Mouse (Mus musculus): Measurements from ENCODE around the gene Pcx. TPM values are rescaled to one million over a fixed set of nuclear protein-coding genes. Genes with fewer than 3 reads are reported as not detected.

Pcx gene
- total RNA-seq, 2 experiments from 2014 or later: 3.9 to 11.0 TPM

DNA sequence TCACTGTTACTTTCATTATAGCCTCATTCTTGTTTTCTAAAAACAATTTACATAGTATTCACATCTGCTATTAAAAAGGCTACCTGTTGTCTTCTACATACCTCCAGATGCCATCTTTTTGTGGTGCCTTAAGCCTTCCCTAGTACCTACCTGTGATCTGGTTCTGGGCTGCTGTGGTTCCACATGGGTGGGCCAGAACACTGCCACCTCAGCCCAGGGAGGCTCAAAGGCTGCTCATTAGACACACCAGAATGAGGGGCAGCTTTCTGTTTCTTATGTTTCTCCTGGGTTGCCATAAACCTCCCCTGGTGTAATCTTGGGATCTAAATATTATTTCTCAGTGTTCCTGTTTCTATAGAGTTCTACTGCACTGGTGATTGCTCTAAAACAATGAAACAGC is 31.8 kb downstream of the Pcx start:
- no peak for ATAC-seq (replicated peaks; ENCODE audit: low FRiP score, low TSS enrichment, poor library complexity, severe bottlenecking)

- ATAC-seq (replicated peaks; ENCODE audit: low FRiP score, low TSS enrichment, poor library complexity, severe bottlenecking): no peak
Observed at GRCm38 (mm10) chr19:4545091-4545490, 34.8 kb downstream of the Pcx start.

DNA sequence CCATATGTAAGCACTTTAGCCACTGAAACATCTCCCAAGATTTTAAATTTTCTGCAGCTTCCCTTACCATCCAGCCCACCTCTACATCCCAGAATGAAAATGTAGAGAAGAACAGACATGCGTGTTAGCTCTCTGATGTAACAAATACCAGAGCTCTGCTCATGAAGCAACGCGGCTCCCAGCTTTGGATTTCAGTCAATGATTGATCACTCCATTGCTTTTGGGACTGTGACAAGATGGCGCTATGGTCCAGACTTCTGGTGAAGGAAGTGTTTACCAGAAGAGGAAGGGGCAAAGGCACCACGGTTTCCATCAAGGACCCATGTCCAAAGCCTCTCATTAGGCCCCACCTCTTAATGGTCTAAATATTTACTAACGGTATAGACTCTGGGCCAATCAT is 35.6 kb downstream of the Pcx start:
- no peak for ATAC-seq (replicated peaks; ENCODE audit: low FRiP score, low TSS enrichment, poor library complexity, severe bottlenecking)

- no peak for ATAC-seq (replicated peaks; ENCODE audit: low FRiP score, low TSS enrichment, poor library complexity, severe bottlenecking)
Observed at GRCm38 (mm10) chr19:4547801-4548200, 37.5 kb downstream of the Pcx start.

GRCm38 (mm10) chr19:4548305-4548883 is 38.1 kb downstream of the Pcx start:
- no peak for ATAC-seq (replicated peaks; ENCODE audit: low FRiP score, low TSS enrichment, poor library complexity, severe bottlenecking)

- no peak for ATAC-seq (replicated peaks; ENCODE audit: low FRiP score, low TSS enrichment, poor library complexity, severe bottlenecking)
Observed at GRCm38 (mm10) chr19:4554248-4554647, 44.0 kb downstream of the Pcx start.

DNA sequence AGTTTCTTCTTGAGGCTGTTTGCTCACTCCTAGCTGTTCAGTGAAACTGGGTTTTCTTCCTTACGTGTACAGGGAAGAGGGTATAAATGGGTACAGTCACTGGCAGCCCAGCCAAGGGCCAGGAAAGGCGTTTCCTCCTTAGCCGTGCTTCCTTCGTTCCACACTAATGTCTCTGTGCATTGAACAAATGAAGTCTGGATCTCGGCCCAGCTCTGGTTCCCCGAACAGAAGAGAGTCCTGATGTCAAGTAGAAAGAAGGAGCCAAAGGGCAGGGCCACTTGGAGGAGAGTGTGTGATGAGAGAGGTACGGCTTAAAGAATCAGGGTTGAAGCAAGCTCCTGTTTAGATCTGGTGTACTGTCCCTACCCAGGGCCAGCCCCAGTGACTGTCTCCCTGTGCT is 44.8 kb downstream of the Pcx start:
- ATAC-seq (replicated peaks; ENCODE audit: low FRiP score, low TSS enrichment, poor library complexity, severe bottlenecking): no peak

- no peak for ATAC-seq (replicated peaks; ENCODE audit: low FRiP score, low TSS enrichment, poor library complexity, severe bottlenecking)
Observed at GRCm38 (mm10) chr19:4556787-4557186, 46.5 kb downstream of the Pcx start.

DNA sequence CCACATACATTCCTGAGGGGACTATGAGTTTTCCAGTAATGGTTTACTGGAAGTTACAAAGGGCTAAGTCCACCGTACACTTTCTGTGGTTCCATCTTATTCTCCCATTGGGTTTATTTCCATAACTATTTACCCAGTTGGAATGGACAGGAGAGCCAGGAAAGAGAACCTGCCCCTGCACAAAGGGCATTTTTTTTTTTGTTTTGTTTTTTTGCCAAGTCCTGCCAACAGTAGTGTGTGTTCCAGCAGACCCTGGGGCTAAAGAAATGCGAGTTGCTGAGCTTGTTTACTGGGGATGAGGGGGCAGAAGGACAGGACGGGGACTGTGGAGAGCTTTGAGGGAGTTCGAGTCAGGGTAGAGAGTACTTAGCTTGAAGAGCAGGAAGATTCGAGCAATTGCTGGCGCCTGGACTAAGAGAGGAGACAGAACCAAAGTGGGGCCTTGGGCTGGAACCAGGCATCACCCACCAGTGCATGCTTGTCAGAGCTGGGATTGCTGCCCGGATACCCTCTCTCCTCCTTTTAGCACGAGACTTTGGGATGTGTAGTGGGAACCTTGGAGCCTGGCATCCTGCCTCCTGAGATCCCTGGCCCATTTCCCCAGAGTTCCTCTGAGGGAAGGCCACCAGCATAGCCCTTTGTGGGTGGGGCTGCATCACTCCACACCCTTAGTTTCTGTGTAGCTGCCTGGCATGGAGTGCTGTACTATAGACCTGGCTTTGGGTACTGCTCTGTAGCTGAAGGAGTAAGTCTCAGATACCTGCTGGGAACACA is 47.7 kb downstream of the Pcx start:
- ATAC-seq (replicated peaks; ENCODE audit: low FRiP score, low TSS enrichment, poor library complexity, severe bottlenecking): peak; percentile 74

DNA sequence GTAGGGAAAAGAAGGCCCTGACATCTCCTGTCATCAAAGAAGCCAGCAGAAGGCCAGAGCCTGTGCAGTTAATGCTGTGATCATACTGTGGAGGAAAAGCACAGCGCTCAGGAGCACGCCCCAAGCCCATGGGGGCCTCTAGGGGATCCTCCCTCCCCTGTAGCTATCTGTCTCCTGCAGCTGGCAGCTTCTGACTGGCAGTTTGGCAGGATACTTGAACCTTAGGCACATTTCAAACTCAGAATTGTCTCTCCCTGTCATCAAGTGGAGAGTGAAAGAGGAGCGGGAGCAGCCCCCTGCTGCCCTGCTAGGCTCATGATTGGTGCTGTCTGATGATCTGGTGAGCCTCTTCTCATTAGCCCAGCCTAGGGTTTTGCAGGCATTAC is 48.3 kb downstream of the Pcx start:
- ATAC-seq (replicated peaks; ENCODE audit: low FRiP score, low TSS enrichment, poor library complexity, severe bottlenecking): peak; percentile 97

- peak; percentile 10; the same call in 1 of the 2 replicates for ATAC-seq (replicated peaks; ENCODE audit: low FRiP score, low TSS enrichment, poor library complexity, severe bottlenecking)
Observed at GRCm38 (mm10) chr19:4559011-4559410, 48.7 kb downstream of the Pcx start.

DNA sequence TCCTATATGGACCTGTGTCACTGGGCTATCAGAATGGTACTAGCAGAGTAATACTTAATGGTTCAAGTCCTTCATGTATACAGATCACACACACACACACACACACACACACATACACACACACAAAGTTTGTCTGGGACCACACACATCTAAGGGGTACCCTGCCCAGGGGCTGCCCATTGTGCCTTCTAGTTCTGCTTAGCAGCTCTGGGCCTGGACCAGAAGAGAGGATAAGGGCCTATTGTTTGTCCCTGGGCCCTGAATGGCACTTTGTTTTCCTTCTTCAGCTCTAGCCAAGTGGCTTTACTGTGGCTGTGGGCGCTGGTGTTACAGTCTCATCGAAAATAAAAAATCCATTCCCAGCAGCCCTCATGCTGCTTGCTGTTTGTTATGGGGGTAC is 49.3 kb downstream of the Pcx start:
- ATAC-seq (replicated peaks; ENCODE audit: low FRiP score, low TSS enrichment, poor library complexity, severe bottlenecking): no peak

GRCm38 (mm10) chr19:4560205-4560604 is 49.9 kb downstream of the Pcx start:
- ATAC-seq (replicated peaks; ENCODE audit: low FRiP score, low TSS enrichment, poor library complexity, severe bottlenecking): no peak

DNA sequence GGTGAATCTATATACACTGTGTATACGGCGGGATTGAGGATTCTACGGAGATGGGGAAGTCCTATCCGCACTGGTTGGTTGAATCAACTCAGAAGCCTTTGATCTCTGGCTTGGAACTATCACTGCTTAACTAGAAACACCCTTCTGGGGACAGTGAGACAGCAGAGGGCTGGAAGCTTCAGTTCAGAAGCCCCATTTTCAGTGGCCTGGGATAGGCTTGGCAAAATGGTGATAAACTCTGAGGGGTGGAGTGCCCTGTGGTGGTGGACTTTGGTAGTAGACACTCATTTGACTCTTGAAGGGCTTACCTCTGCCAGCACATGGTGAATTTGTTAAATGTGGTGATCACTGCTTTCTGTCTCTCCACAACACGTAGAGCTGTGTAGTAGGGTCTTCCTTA is 55.4 kb downstream of the Pcx start:
- ATAC-seq (replicated peaks; ENCODE audit: low FRiP score, low TSS enrichment, poor library complexity, severe bottlenecking): no peak

DNA sequence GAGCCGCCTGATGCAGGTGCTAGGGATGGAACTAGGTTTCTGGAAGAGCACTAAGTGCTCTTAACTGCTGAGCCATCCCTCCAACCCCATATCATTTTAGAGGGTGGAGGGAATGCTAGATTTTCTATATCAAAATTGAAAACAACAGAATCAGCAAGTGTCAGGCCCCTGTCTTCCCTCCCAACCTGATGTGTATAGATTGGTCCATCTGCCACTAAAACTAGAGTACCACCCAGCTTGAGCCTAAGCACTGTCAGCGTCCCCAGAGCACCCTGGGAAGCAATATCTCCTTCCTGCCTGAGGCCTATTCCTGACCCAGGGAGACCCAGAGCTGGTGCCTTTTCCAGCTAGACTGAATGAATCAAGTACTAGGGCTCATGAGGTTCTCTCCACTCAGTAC is 56.6 kb downstream of the Pcx start:
- 0 out of 2 replicates have a peak, but pooled peaks have one; percentile 18 for ATAC-seq (replicated peaks; ENCODE audit: low FRiP score, low TSS enrichment, poor library complexity, severe bottlenecking)

DNA sequence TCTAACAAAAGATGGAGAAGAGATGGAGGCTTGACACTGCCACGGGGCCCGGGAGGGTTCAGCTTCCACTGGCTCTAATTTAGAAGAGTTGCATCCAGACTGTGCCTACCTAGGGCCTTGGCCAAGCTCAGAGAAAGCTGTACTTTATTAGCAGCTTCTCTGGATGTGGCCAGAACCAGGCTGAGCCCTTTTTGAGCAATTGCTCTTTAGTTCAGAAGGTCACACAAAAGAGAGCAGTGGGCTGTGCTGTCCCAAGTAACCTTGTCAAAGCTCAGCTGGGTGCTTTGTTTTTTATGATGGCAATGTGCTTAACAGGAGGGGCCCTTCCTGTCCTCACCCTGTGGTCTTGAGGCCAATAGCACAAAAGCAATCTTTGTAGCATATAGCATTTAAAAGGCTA is 57.4 kb downstream of the Pcx start:
- ATAC-seq (replicated peaks; ENCODE audit: low FRiP score, low TSS enrichment, poor library complexity, severe bottlenecking): no peak

DNA sequence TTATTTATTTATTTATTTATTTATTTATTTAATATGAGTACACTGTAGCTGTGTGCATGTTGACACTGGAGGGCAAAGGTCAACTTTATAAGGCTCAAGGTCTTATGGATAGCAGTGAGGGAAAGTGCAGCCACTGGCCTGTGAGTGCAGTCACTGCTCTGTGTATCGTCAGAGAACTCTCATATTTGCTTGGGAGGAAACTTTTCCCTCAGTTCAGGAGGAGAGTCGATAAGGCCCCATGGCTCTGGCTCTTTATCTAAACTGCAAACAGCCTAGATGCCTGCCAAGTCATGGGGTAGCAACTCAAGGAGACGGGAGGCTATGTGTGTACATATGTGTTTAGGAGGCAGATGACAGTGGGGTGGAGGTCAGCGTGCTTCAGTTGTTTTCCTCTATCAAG is 58.6 kb downstream of the Pcx start:
- peak; percentile 94 for ATAC-seq (replicated peaks; ENCODE audit: low FRiP score, low TSS enrichment, poor library complexity, severe bottlenecking)

- no peak for ATAC-seq (replicated peaks; ENCODE audit: low FRiP score, low TSS enrichment, poor library complexity, severe bottlenecking)
Observed at GRCm38 (mm10) chr19:4569356-4570236, 59.3 kb downstream of the Pcx start.

DNA sequence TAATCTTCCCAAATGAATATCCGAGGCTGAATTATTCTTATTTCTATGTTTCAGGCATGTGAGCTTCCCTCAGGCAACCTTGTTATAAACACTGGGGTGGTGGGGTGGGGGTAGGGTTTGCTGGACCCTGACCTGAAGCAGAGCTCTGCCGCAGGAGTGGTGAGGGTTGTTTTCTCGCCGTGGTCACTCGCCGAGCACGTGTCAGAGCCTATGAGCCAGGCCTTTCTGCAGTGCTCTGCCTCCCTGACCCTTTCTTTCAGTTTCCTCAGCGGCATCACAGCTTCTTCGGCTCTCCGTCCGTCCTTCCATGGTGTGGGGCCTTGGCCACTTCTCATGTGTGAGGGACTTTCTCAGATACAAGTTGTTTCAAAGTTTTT is 60.0 kb downstream of the Pcx start:
- ATAC-seq (replicated peaks; ENCODE audit: low FRiP score, low TSS enrichment, poor library complexity, severe bottlenecking): no peak

- no peak for ATAC-seq (replicated peaks; ENCODE audit: low FRiP score, low TSS enrichment, poor library complexity, severe bottlenecking)
Observed at GRCm38 (mm10) chr19:4570815-4571214, 60.5 kb downstream of the Pcx start.

Measured in megakaryocyte-erythroid progenitor cell, adult 5-6 weeks (primary cell).